Mouse (Mus musculus): ENCODE results near the gene Parn.
A peak's percentile ranks its signal among the peaks of the same experiment; 100 is the strongest.

The Parn gene

GRCm38 (mm10) chr16:13550667-13551066 is 117.3 kb downstream of the Parn start:
- DNase-seq, result no peak

GRCm38 (mm10) chr16:13549976-13550375 is 118.0 kb downstream of the Parn start:
- DNase-seq, result no peak

- peak; percentile 8 for DNase-seq
Observed at GRCm38 (mm10) chr16:13541816-13542215, 126.2 kb downstream of the Parn start.

- no peak for DNase-seq
Observed at GRCm38 (mm10) chr16:13541121-13541747, 126.7 kb downstream of the Parn start.

GRCm38 (mm10) chr16:13538933-13539648 is 128.9 kb downstream of the Parn start:
- no peak for DNase-seq

GRCm38 (mm10) chr16:13538213-13538932 is 129.6 kb downstream of the Parn start:
- no peak for DNase-seq

- DNase-seq, result no peak
Observed at GRCm38 (mm10) chr16:13536404-13536803, 131.6 kb downstream of the Parn start.

GRCm38 (mm10) chr16:13535856-13536255 is 132.1 kb downstream of the Parn start:
- DNase-seq, result no peak

GRCm38 (mm10) chr16:13532840-13533239 is 135.1 kb downstream of the Parn start:
- DNase-seq, result no peak

GRCm38 (mm10) chr16:13531279-13531678 is 136.7 kb downstream of the Parn start:
- DNase-seq, result no peak

- DNase-seq, result no peak
Observed at GRCm38 (mm10) chr16:13521359-13521758, 146.6 kb downstream of the Parn start.

- DNase-seq, result no peak
Observed at GRCm38 (mm10) chr16:13520301-13520700, 147.7 kb downstream of the Parn start.

- no peak for DNase-seq
Observed at GRCm38 (mm10) chr16:13516214-13516613, 151.8 kb downstream of the Parn start.

GRCm38 (mm10) chr16:13515524-13515923 is 152.4 kb downstream of the Parn start:
- DNase-seq, result no peak

- DNase-seq, result peak; percentile 22
Observed at GRCm38 (mm10) chr16:13505055-13505454, 162.9 kb downstream of the Parn start.

GRCm38 (mm10) chr16:13504476-13504875 is 163.5 kb downstream of the Parn start:
- no peak for DNase-seq

GRCm38 (mm10) chr16:13498923-13499322 is 169.0 kb downstream of the Parn start:
- no peak for DNase-seq

GRCm38 (mm10) chr16:13493981-13494380 is 174.0 kb downstream of the Parn start:
- DNase-seq, result no peak

- no peak for DNase-seq
Observed at GRCm38 (mm10) chr16:13492996-13493395, 175.0 kb downstream of the Parn start.

GRCm38 (mm10) chr16:13491776-13492175 is 176.2 kb downstream of the Parn start:
- no peak for DNase-seq
